Mouse (Mus musculus) natural killer cell, adult 2 months (primary cell): ENCODE measurements around the gene Dedd2.

ENCODE experiments used
- DNase-seq, 2 experiments: peaks; one replicate each; pipeline ENCODE4 v3.0.0; 2022; ENCODE audit warnings: low spot score in 2 of 2

Gene Dedd2

GRCm38 (mm10) chr7:25219416-25219750 lies 1.0 kb downstream of the Dedd2 start:
- no peak for DNase-seq

- DNase-seq: peak; percentile 22 to 33
Observed at GRCm38 (mm10) chr7:25218705-25219415, 1.6 kb downstream of the Dedd2 start.

GRCm38 (mm10) chr7:25217653-25218395 lies 2.6 kb downstream of the Dedd2 start:
- peak in 1 of 2 experiments; percentile 33 for DNase-seq

GRCm38 (mm10) chr7:25214172-25214571 lies 6.2 kb downstream of the Dedd2 start:
- no peak for DNase-seq

GRCm38 (mm10) chr7:25213099-25213498 lies 7.3 kb downstream of the Dedd2 start:
- peak in 1 of 2 experiments; percentile 25 for DNase-seq

GRCm38 (mm10) chr7:25210482-25210881 lies 9.9 kb downstream of the Dedd2 start:
- no peak for DNase-seq

GRCm38 (mm10) chr7:25209161-25209622 lies 11.2 kb downstream of the Dedd2 start:
- no peak for DNase-seq

- peak in 1 of 2 experiments; percentile 41 for DNase-seq
Observed at GRCm38 (mm10) chr7:25206094-25206830, 14.2 kb downstream of the Dedd2 start.

GRCm38 (mm10) chr7:25205355-25206093 lies 14.9 kb downstream of the Dedd2 start:
- peak; percentile 76 to 78 for DNase-seq

- DNase-seq: no peak
Observed at GRCm38 (mm10) chr7:25203624-25204023, 16.8 kb downstream of the Dedd2 start.

GRCm38 (mm10) chr7:25197384-25198018 lies 22.9 kb downstream of the Dedd2 start:
- DNase-seq: no peak

- no peak for DNase-seq
Observed at GRCm38 (mm10) chr7:25196107-25196506, 24.3 kb downstream of the Dedd2 start.

- DNase-seq: no peak
Observed at GRCm38 (mm10) chr7:25195148-25195547, 25.3 kb downstream of the Dedd2 start.

GRCm38 (mm10) chr7:25192110-25192509 lies 28.3 kb downstream of the Dedd2 start:
- DNase-seq: no peak

GRCm38 (mm10) chr7:25190806-25191205 lies 29.6 kb downstream of the Dedd2 start:
- no peak for DNase-seq

GRCm38 (mm10) chr7:25187662-25188650 lies 32.5 kb downstream of the Dedd2 start:
- DNase-seq: peak; percentile 78 to 82

- no peak for DNase-seq
Observed at GRCm38 (mm10) chr7:25184091-25184490, 36.3 kb downstream of the Dedd2 start.

GRCm38 (mm10) chr7:25181814-25182213 lies 38.6 kb downstream of the Dedd2 start:
- DNase-seq: peak in 1 of 2 experiments; percentile 29

- DNase-seq: peak; percentile 35 to 58
Observed at GRCm38 (mm10) chr7:25181331-25181790, 39.1 kb downstream of the Dedd2 start.

GRCm38 (mm10) chr7:25180512-25180911 lies 39.9 kb downstream of the Dedd2 start:
- DNase-seq: no peak
